Mouse (Mus musculus) heart, postnatal 0 days (tissue): Measurements from ENCODE around the gene Fam83g. TPM values are rescaled to one million over a fixed set of nuclear protein-coding genes. Genes with fewer than 3 reads are reported as not detected.

ENCODE experiments used
- ATAC-seq: fragments of 200-750 bp; cut with Nextera tagmentation; 2 replicates; pipeline ENCODE4 v1.8.0; 2017; ENCODE audit warnings: low read depth, moderate number of reproducible peaks, moderate library complexity; ENCODE audit not compliant: insufficient read depth
- DNase-seq: peaks from one replicate; pipeline ENCODE4 v3.0.0-alpha.2; 2016; ENCODE audit warnings: low spot score
- H3K27ac ChIP-seq: fragments of 300-500 bp; sonication (generic); 2 replicates; pipeline ENCODE4 v1.5.1; 2014; ENCODE audit warnings: low read depth, mild to moderate bottlenecking
- H3K27me3 ChIP-seq: fragments of 300-500 bp; sonication (generic); 2 replicates; pipeline ENCODE4 v1.6.1; 2014; ENCODE audit warnings: low read length, mixed read lengths; ENCODE audit not compliant: control insufficient read depth, insufficient read depth
- H3K36me3 ChIP-seq: fragments of 300-500 bp; sonication (generic); replicated peaks from 2 replicates; pipeline ENCODE4 v1.6.1; 2014; ENCODE audit warnings: low read length, mixed read lengths; ENCODE audit not compliant: control insufficient read depth, insufficient read depth
- H3K4me1 ChIP-seq: fragments of 300-500 bp; sonication (generic); 2 replicates; pipeline ENCODE4 v1.6.1; 2014; ENCODE audit warnings: antibody characterized with exemption; ENCODE audit not compliant: control insufficient read depth, insufficient read depth
- H3K4me2 ChIP-seq: fragments of 300-500 bp; sonication (generic); 2 replicates; pipeline ENCODE4 v1.6.1; 2014; ENCODE audit warnings: low read depth, mild to moderate bottlenecking, low read length, moderate library complexity
- H3K4me3 ChIP-seq: fragments of 300-500 bp; sonication (generic); 2 replicates; pipeline ENCODE4 v1.5.1; 2014; ENCODE audit warnings: low read depth, low read length
- H3K9ac ChIP-seq: fragments of 300-500 bp; sonication (generic); replicated peaks from 2 replicates; pipeline ENCODE4 v1.6.1; 2014; ENCODE audit warnings: low read depth, low read length, mixed read lengths
- H3K9me3 ChIP-seq: fragments of 300-500 bp; sonication (generic); replicated peaks from 2 replicates; pipeline ENCODE4 v1.6.1; 2016; ENCODE audit warnings: low read length; ENCODE audit not compliant: control insufficient read depth
- CTCF ChIP-seq: IDR thresholded peaks from 2 replicates; pipeline ENCODE4 v1.5.1; 2016; ENCODE audit warnings: antibody characterized with exemption, control low read depth, low read depth
- EP300 ChIP-seq: IDR thresholded peaks from 2 replicates; pipeline ENCODE4 v1.6.1; 2016; ENCODE audit warnings: antibody characterized with exemption, low read depth
- WGBS: fragments of 180-500 bp; shearing (Covaris S2); extraction: QIAGEN DNeasy Blood & Tissue Kit; methylation state at CpG from one replicate; pipeline ENCODE4 v1.1.7; 2014; 5-methylcytosine and 5-hydroxymethylcytosine counted together
- polyA plus RNA-seq: library from polyadenylated mRNA; unstranded; fragments of >200 nt; fragmentation: Nextera tagmentation; extraction: Ambion mirVana; gene quantifications from 2 replicates; pipeline ENCODE4 v1.2.1, GENCODE M21; 2015
- total RNA-seq: library from RNA; depleted of rRNA; stranded (reverse); fragments of >200 nt; gene quantifications from 2 replicates; pipeline ENCODE4 v1.2.3, GENCODE M21; 2014; ENCODE audit warnings: low replicate concordance

Gene Fam83g
- total and polyA plus RNA-seq, 2 experiments from 2014 or later = 0.15 to 2.6 TPM

DNA sequence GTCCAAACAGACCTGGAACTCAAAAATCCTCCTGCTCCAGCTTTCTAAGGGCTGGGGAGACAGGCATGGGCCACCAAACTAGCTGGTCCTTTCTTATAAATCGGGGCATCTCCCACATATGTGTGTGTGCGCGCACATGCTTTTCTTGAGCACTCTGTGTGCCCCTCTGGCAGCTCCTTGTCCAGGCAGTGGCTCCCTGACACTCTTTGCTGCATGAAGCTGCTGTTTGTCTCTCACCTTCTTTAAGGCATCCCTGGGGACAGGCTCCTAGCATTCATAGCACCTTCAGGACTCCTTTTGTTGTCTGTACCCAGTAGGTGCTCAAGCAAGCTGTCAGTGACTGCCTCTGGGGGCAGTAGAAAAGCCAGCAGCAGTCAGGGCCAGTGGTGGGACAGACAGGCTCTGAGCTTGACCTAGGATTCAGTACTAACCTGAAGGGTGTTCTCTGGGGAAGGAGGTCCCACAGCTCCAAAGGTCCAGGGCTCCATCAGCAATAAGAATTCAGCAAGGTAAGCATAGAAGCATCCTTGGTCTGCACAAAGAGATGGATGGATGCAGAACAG is 25.4 kb upstream of the Fam83g start:
- Histone ChIP-seq H3K9ac (no peak overlapping the region), H3K27me3 (no peaks in the 10 kb centered on the region), H3K4me3 (no peak overlapping the region), H3K27ac (no peak overlapping the region), H3K4me1 (no peaks in the 10 kb centered on the region), H3K4me2 (no peak overlapping the region), H3K9me3 (no peaks in the 10 kb centered on the region), H3K36me3 (no peaks in the 10 kb centered on the region)
- ATAC-seq (no peak), DNase-seq (no peak)
- 66% methylated on average over 3 of the region's 3 CpGs for WGBS
- no peak for TF ChIP-seq CTCF
- no peak for TF ChIP-seq EP300

DNA sequence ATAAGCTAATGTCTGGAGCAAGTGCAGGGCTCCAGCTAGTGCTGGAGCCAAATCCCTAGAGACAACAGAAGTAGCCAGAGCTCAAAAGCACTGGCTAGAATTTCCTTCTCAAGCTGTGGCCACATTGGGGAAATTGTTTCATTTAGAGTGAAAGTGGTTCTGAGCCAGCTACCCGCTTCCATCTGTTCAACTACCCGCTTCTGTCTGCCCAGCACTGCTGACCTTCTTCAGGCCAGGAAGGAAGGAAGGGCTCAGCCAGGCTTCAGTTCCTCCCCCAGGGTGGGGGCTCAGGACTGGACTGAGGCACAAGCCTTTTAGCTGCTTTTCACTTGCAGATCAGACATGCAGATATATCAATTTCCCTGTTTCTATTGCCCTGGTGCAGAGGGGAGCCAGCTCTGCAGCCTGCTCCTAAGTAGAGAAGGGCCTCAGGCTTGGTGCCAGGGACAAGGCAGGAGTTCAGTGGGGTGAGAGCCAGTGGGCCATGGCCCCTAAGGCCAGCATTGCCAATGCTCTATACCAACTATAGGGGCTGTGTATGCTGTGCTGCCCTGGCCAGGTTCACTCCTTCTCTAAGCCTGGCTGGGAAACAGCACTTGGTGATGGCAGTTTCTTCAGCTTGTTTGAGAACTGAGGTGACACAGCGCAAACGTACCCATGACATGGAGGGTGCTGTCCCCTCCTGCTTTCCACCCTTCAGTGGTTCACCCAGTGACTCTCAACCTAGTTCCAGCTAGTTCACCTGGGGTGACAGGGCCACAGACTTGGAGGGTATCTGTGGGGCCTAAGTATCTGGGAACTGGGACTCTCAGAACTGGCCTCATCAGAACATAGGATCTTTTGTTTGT is 24.7 kb upstream of the Fam83g start:
- 79% methylated on average over 4 of the region's 4 CpGs for WGBS
- H3K36me3 ChIP-seq = no peaks in the 10 kb centered on the region
- H3K27me3 ChIP-seq = no peaks in the 10 kb centered on the region
- H3K4me1 ChIP-seq = no peaks in the 10 kb centered on the region
- no peaks in the 10 kb centered on the region for H3K9me3 ChIP-seq
- H3K4me3 ChIP-seq = no peak overlapping the region
- no peak for ATAC-seq
- no peak overlapping the region for H3K9ac ChIP-seq
- DNase-seq = no peak
- no peak overlapping the region for H3K27ac ChIP-seq
- TF ChIP-seq EP300 (no peak), CTCF (no peak)
- H3K4me2 ChIP-seq = no peak overlapping the region

DNA sequence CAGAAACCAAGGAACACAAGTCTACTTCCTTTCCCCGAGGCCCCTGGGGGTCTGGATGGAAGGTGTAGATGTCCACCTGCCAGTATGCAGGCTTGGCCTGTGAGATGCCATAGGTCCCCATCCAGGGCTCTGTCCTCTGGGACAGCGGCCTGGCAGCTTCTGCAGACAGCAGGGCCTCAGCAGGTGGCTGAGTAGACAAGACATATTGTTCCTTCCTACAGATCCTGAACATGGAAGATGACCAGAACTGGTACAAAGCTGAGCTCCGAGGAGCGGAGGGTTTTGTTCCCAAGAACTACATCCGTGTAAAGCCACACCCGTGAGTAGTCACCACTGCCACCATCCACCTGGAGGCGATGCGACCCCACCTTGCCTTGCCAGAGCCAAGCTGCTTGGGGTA is 23.9 kb upstream of the Fam83g start:
- ATAC-seq (no peak), DNase-seq (no peak)
- no peaks in the 10 kb centered on the region for H3K36me3 ChIP-seq
- H3K9me3 ChIP-seq = no peaks in the 10 kb centered on the region
- H3K4me2 ChIP-seq = no peak overlapping the region
- no peaks in the 10 kb centered on the region for H3K27me3 ChIP-seq
- TF ChIP-seq CTCF = no peak
- no peak for TF ChIP-seq EP300
- no peak overlapping the region for H3K27ac ChIP-seq
- H3K4me3 ChIP-seq = no peak overlapping the region
- no peaks in the 10 kb centered on the region for H3K4me1 ChIP-seq
- whole genome bisulfite sequencing = 87% methylated on average over 8 of the region's 8 CpGs
- H3K9ac ChIP-seq = no peak overlapping the region

DNA sequence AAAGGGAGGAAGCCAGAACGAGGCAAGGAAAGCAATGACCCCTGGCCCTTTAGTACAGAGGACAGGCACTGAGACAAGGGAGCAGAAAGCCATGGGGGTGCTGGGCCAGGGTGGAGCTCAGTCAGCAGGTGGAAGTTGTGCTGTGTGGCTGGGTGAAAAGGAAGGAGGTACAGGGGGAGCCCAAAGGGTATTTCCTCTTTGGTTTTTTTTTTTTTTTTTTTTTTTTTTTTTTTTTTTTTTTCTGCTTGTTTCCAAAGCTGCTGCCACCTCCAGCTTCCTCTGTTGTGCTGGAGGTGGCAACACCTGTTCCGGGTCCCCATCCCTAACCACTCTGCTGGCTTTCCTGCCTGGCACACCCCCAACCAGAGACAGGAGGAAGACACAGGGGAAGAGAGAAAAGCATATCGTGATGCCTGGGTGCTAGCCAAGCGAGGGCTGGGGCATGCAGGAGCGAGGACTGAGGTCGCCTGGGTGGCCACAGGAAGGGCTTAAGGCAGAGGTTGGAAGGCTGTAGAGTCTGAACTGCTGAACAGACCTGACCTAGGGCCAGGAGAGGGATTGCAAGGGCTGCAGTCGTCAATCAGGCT is 23.0 kb upstream of the Fam83g start:
- WGBS = 60% methylated on average over 7 of the region's 7 CpGs
- DNase-seq (no peak), ATAC-seq (no peak)
- no peaks in the 10 kb centered on the region for H3K9me3 ChIP-seq
- H3K4me1 ChIP-seq = no peaks in the 10 kb centered on the region
- no peaks in the 10 kb centered on the region for H3K27me3 ChIP-seq
- no peak overlapping the region for H3K27ac ChIP-seq
- H3K4me3 ChIP-seq = no peak overlapping the region
- no peak overlapping the region for H3K4me2 ChIP-seq
- H3K9ac ChIP-seq = no peak overlapping the region
- H3K36me3 ChIP-seq = no peaks in the 10 kb centered on the region
- TF ChIP-seq EP300 (no peak), CTCF (no peak)

DNA sequence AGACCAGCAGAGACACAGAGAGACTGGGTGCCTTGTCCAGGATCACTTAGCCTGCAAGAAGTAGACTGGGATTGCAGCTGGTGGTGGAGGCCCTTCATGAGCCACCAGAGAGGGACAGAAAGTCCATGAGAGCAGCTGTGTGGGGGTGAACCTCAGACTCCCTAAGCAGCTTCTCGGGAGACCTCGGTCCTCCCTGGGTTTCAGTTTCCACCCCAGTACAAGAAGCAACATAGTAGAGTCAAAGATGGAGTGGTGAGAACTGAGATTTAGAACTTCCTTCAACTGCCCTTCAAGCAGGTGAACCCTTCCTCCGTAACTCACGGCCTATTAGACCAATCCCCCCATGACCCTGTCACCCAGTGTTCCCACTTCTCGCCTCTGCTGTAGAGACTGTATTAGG is 21.7 kb upstream of the Fam83g start:
- Histone ChIP-seq H3K4me2 (no peak overlapping the region), H3K27me3 (no peaks in the 10 kb centered on the region), H3K4me3 (no peak overlapping the region), H3K36me3 (no peaks in the 10 kb centered on the region), H3K27ac (no peak overlapping the region), H3K9ac (no peak overlapping the region), H3K9me3 (no peaks in the 10 kb centered on the region), H3K4me1 (no peaks in the 10 kb centered on the region)
- 86% methylated on average over 5 of the region's 5 CpGs for WGBS
- ATAC-seq = no peak
- no peak for DNase-seq
- no peak for TF ChIP-seq EP300
- no peak for TF ChIP-seq CTCF
